Mouse (Mus musculus) neural tube, embryonic 13.5 days (tissue): Measurements from ENCODE around the gene Epb41l5. TPM values are rescaled to one million over a fixed set of nuclear protein-coding genes. Genes with fewer than 3 reads are reported as not detected.

Experiments used
- ATAC-seq: fragments of 200-750 bp; cut with Nextera tagmentation; 2 replicates; pipeline ENCODE4 v1.8.0; 2017; ENCODE audit warnings: low read depth, mild to moderate bottlenecking, moderate TSS enrichment, moderate library complexity
- H3K27ac ChIP-seq: fragments of 300-500 bp; sonication (generic); replicated peaks from 2 replicates; pipeline ENCODE4 v1.5.1; 2015; ENCODE audit warnings: moderate library complexity, mild to moderate bottlenecking, inconsistent platforms
- H3K27me3 ChIP-seq: fragments of 300-500 bp; sonication (generic); 2 replicates; pipeline ENCODE4 v1.6.1; 2015; ENCODE audit warnings: mild to moderate bottlenecking, inconsistent platforms
- H3K36me3 ChIP-seq: fragments of 300-500 bp; sonication (generic); 2 replicates; pipeline ENCODE4 v1.6.1; 2015; ENCODE audit warnings: mild to moderate bottlenecking, inconsistent platforms
- H3K4me1 ChIP-seq: fragments of 300-500 bp; sonication (generic); replicated peaks from 2 replicates; pipeline ENCODE4 v1.6.1; 2015; ENCODE audit warnings: inconsistent platforms
- H3K4me2 ChIP-seq: fragments of 300-500 bp; sonication (generic); 2 replicates; pipeline ENCODE4 v1.6.1; 2015; ENCODE audit warnings: inconsistent platforms, mild to moderate bottlenecking, moderate library complexity
- H3K4me3 ChIP-seq: fragments of 300-500 bp; sonication (generic); 2 replicates; pipeline ENCODE4 v1.5.1; 2015; ENCODE audit warnings: mild to moderate bottlenecking, inconsistent platforms
- H3K9ac ChIP-seq: fragments of 300-500 bp; sonication (generic); 2 replicates; pipeline ENCODE4 v1.6.1; 2015; ENCODE audit warnings: moderate library complexity, mild to moderate bottlenecking, inconsistent platforms
- H3K9me3 ChIP-seq: fragments of 300-500 bp; sonication (generic); 2 replicates; pipeline ENCODE4 v1.6.1; 2016; ENCODE audit warnings: inconsistent platforms
- WGBS: fragments of 180-500 bp; shearing (Covaris S2); methylation state at CpG from one replicate; pipeline ENCODE4 v1.1.7; 2015; 5-methylcytosine and 5-hydroxymethylcytosine counted together
- polyA plus RNA-seq: library from polyadenylated mRNA; unstranded; fragments of >200 nt; fragmentation: Nextera tagmentation; extraction: Ambion mirVana; gene quantifications from 2 replicates; pipeline ENCODE4 v1.2.1, GENCODE M21; 2015

Gene Epb41l5
- polyA plus RNA-seq, 1 experiment from 2014 or later: 16.5 TPM

GRCm38 (mm10) chr1:119544611-119545155, 104.1 kb downstream of the Epb41l5 start:
- H3K4me2 ChIP-seq: no peak overlapping the region
- H3K36me3 ChIP-seq: peaks cover 20% of the 10 kb centered on the region; the same call in 1 of the 2 replicates
- no peak overlapping the region for H3K4me3 ChIP-seq
- no peak overlapping the region for H3K9ac ChIP-seq
- H3K9me3 ChIP-seq: no peaks in the 10 kb centered on the region
- ATAC-seq: no peak
- no peak overlapping the region for H3K27ac ChIP-seq
- no peaks in the 10 kb centered on the region for H3K4me1 ChIP-seq
- no peaks in the 10 kb centered on the region for H3K27me3 ChIP-seq
- 86% methylated on average over 5 of the region's 5 CpGs for WGBS

GRCm38 (mm10) chr1:119543316-119543715, 105.5 kb downstream of the Epb41l5 start:
- Histone ChIP-seq H3K27ac (no peak overlapping the region), H3K4me1 (no peaks in the 10 kb centered on the region), H3K4me2 (no peak overlapping the region), H3K9ac (no peak overlapping the region), H3K36me3 (peaks cover 20% of the 10 kb centered on the region; the same call in 1 of the 2 replicates), H3K4me3 (no peak overlapping the region), H3K27me3 (no peaks in the 10 kb centered on the region), H3K9me3 (no peaks in the 10 kb centered on the region)
- no peak for ATAC-seq
- WGBS: 94% methylated on average over 6 of the region's 6 CpGs

- H3K4me3 ChIP-seq: no peak overlapping the region
- no peaks in the 10 kb centered on the region for H3K27me3 ChIP-seq
- no peak overlapping the region for H3K27ac ChIP-seq
- peaks cover 11% of the 10 kb centered on the region; the same call in 1 of the 2 replicates for H3K36me3 ChIP-seq
- H3K9ac ChIP-seq: no peak overlapping the region
- WGBS: 83% methylated on average over 3 of the region's 3 CpGs
- no peak overlapping the region for H3K4me2 ChIP-seq
- H3K4me1 ChIP-seq: no peaks in the 10 kb centered on the region
- no peaks in the 10 kb centered on the region for H3K9me3 ChIP-seq
- no peak for ATAC-seq
Observed at GRCm38 (mm10) chr1:119541570-119541969, 107.2 kb downstream of the Epb41l5 start.

- Histone ChIP-seq H3K27ac (no peak overlapping the region), H3K9me3 (no peaks in the 10 kb centered on the region), H3K36me3 (peaks cover 5% of the 10 kb centered on the region; the same call in 1 of the 2 replicates), H3K4me2 (no peak overlapping the region), H3K27me3 (no peaks in the 10 kb centered on the region), H3K9ac (no peak overlapping the region), H3K4me3 (no peak overlapping the region), H3K4me1 (no peaks in the 10 kb centered on the region)
- WGBS: 89% methylated on average over 9 of the region's 9 CpGs
- ATAC-seq: no peak
Observed at GRCm38 (mm10) chr1:119540836-119541557, 107.8 kb downstream of the Epb41l5 start.

- no peak for ATAC-seq
- H3K9me3 ChIP-seq: no peaks in the 10 kb centered on the region
- H3K27me3 ChIP-seq: no peaks in the 10 kb centered on the region
- 0 out of 2 replicates have a peak, but pooled peaks cover 5% of the 10 kb centered on the region for H3K36me3 ChIP-seq
- no peak overlapping the region for H3K9ac ChIP-seq
- no peaks in the 10 kb centered on the region for H3K4me1 ChIP-seq
- no peak overlapping the region for H3K4me2 ChIP-seq
- no peak overlapping the region for H3K4me3 ChIP-seq
- WGBS: 82% methylated on average over 2 of the region's 2 CpGs
- H3K27ac ChIP-seq: no peak overlapping the region
Observed at GRCm38 (mm10) chr1:119539252-119539651, 109.5 kb downstream of the Epb41l5 start.

- Histone ChIP-seq H3K4me3 (no peak overlapping the region), H3K27me3 (no peaks in the 10 kb centered on the region), H3K4me1 (no peaks in the 10 kb centered on the region), H3K9me3 (no peaks in the 10 kb centered on the region), H3K4me2 (no peak overlapping the region), H3K9ac (no peak overlapping the region), H3K36me3 (0 out of 2 replicates have a peak, but pooled peaks cover 3% of the 10 kb centered on the region), H3K27ac (no peak overlapping the region)
- WGBS: 90% methylated on average over 6 of the region's 6 CpGs
- ATAC-seq: no peak
Observed at GRCm38 (mm10) chr1:119537651-119538050, 111.1 kb downstream of the Epb41l5 start.

GRCm38 (mm10) chr1:119536122-119536521, 112.7 kb downstream of the Epb41l5 start:
- H3K4me2 ChIP-seq: no peak overlapping the region
- ATAC-seq: no peak
- no peak overlapping the region for H3K27ac ChIP-seq
- no peaks in the 10 kb centered on the region for H3K4me1 ChIP-seq
- 95% methylated on average over 2 of the region's 2 CpGs for WGBS
- 0 out of 2 replicates have a peak, but pooled peaks cover 3% of the 10 kb centered on the region for H3K36me3 ChIP-seq
- no peak overlapping the region for H3K4me3 ChIP-seq
- no peak overlapping the region for H3K9ac ChIP-seq
- H3K9me3 ChIP-seq: no peaks in the 10 kb centered on the region
- H3K27me3 ChIP-seq: no peaks in the 10 kb centered on the region

- H3K36me3 ChIP-seq: peaks cover 6% of the 10 kb centered on the region
- no peak for ATAC-seq
- H3K9ac ChIP-seq: no peak overlapping the region
- H3K27ac ChIP-seq: no peak overlapping the region
- WGBS: 95% methylated on average over 5 of the region's 5 CpGs
- no peaks in the 10 kb centered on the region for H3K9me3 ChIP-seq
- no peak overlapping the region for H3K4me3 ChIP-seq
- no peaks in the 10 kb centered on the region for H3K4me1 ChIP-seq
- H3K4me2 ChIP-seq: no peak overlapping the region
- H3K27me3 ChIP-seq: no peaks in the 10 kb centered on the region
Observed at GRCm38 (mm10) chr1:119534341-119534740, 114.5 kb downstream of the Epb41l5 start.

GRCm38 (mm10) chr1:119533093-119533805, 115.6 kb downstream of the Epb41l5 start:
- Histone ChIP-seq H3K4me1 (no peaks in the 10 kb centered on the region), H3K9me3 (no peaks in the 10 kb centered on the region), H3K9ac (no peak overlapping the region), H3K27ac (no peak overlapping the region), H3K27me3 (no peaks in the 10 kb centered on the region), H3K4me3 (no peak overlapping the region), H3K36me3 (peaks cover 17% of the 10 kb centered on the region), H3K4me2 (no peak overlapping the region)
- peak; percentile 74 for ATAC-seq
- 75% methylated on average over 18 of the region's 18 CpGs for WGBS

GRCm38 (mm10) chr1:119532165-119532564, 116.6 kb downstream of the Epb41l5 start:
- no peak overlapping the region for H3K4me2 ChIP-seq
- no peak overlapping the region for H3K27ac ChIP-seq
- peaks cover 5% of the 10 kb centered on the region for H3K4me1 ChIP-seq
- no peaks in the 10 kb centered on the region for H3K27me3 ChIP-seq
- ATAC-seq: no peak
- H3K36me3 ChIP-seq: peaks cover 26% of the 10 kb centered on the region
- H3K4me3 ChIP-seq: no peak overlapping the region
- H3K9me3 ChIP-seq: no peaks in the 10 kb centered on the region
- WGBS: 96% methylated on average over 6 of the region's 6 CpGs
- no peak overlapping the region for H3K9ac ChIP-seq

- ATAC-seq: no peak
- 90% methylated on average over 13 of the region's 13 CpGs for WGBS
- Histone ChIP-seq H3K27me3 (no peaks in the 10 kb centered on the region), H3K4me3 (no peak overlapping the region), H3K27ac (no peak overlapping the region), H3K4me2 (no peak overlapping the region), H3K9me3 (no peaks in the 10 kb centered on the region), H3K4me1 (peaks cover 15% of the 10 kb centered on the region), H3K36me3 (peaks cover 31% of the 10 kb centered on the region), H3K9ac (no peak overlapping the region)
Observed at GRCm38 (mm10) chr1:119530941-119531340, 117.9 kb downstream of the Epb41l5 start.
